ENCODE assay signal across 28 mouse cellular contexts in genomic region chr10:121992609-121993008, GRCm38 (mm10). TPM values are rescaled to one million over a fixed set of nuclear protein-coding genes. Genes with fewer than 3 reads are reported as not detected.
DNase-seq lines count a peak whose midpoint lies in the region; ATAC-seq and TF ChIP-seq lines count a peak whose summit lies in the region.
"Had no signal": no experiment of that assay in that cellular context is flagged by ENCODE, and none has a peak within 500 bp of the region (broad histone marks: within the 10 kb centered on the region; RNA-seq: fewer than 3 reads in every experiment).

No protein-coding gene starts in this region.

- 0 out of 2 replicates have a peak, but pooled peaks have one; percentile 15 for ATAC-seq in forebrain, embryonic 14.5 days
- no peak for ATAC-seq in forebrain, embryonic 12.5 days (ENCODE audit: low FRiP score)
- ATAC-seq in lung, embryonic 16.5 days (ENCODE audit: low read depth), result peak; percentile 2; the same call in 1 of the 2 replicates
- no peak for ATAC-seq in stomach, embryonic 16.5 days (ENCODE audit: insufficient read depth, low FRiP score)
- ATAC-seq: activated CD4-positive, CD25-positive, alpha-beta regulatory T cell, adult 4 months; forebrain, embryonic 13.5 days; forebrain, postnatal 0 days; hindbrain, postnatal 0 days; inflammation-experienced regulatory T-cells, adult 6 months had no signal

- in situ Hi-C loops in ES-E14 (cut with MboI; ENCODE audit: low sequenced_read_pairs in 2 of 2, unreplicated experiment in 2 of 2), result no loop called here

- no peaks in the 10 kb centered on the region for H3K27me3 ChIP-seq in forebrain, embryonic 14.5 days (replicated peaks; ENCODE audit: control insufficient read depth, insufficient read depth, low read length)
- no peaks in the 10 kb centered on the region for H3K27me3 ChIP-seq in forebrain, embryonic 12.5 days
- no peaks in the 10 kb centered on the region for H3K27me3 ChIP-seq in lung, embryonic 16.5 days (ENCODE audit: control insufficient read depth, insufficient read depth, low read depth, low read length)
- no peaks in the 10 kb centered on the region for H3K27me3 ChIP-seq in stomach, embryonic 16.5 days (ENCODE audit: control insufficient read depth, insufficient read depth, low read length)
- H3K27me3 ChIP-seq: embryonic facial prominence, embryonic 13.5 days; forebrain, embryonic 13.5 days; hindbrain, embryonic 12.5 days had no signal

- no peak overlapping the region for H3K4me3 ChIP-seq in forebrain, embryonic 14.5 days (ENCODE audit: low read depth, low read length)
- no peak overlapping the region for H3K4me3 ChIP-seq in forebrain, embryonic 12.5 days (replicated peaks)
- H3K4me3 ChIP-seq in lung, embryonic 16.5 days (ENCODE audit: low read length), result no peak overlapping the region
- H3K4me3 ChIP-seq in ES-E14 (ENCODE audit: insufficient read depth in 1 of 2, low read depth in 1 of 2, low read length in 2 of 2, poor library complexity in 1 of 2, severe bottlenecking in 1 of 2), result no peak overlapping the region
- H3K4me3 ChIP-seq in stomach, embryonic 16.5 days (replicated peaks; ENCODE audit: low read length), result no peak overlapping the region
- H3K4me3 ChIP-seq: embryonic facial prominence, embryonic 10.5 days; embryonic facial prominence, embryonic 13.5 days; erythroblast, embryonic 14.5 days; forebrain, embryonic 13.5 days; gastrocnemius, adult 2 months; hindbrain, embryonic 12.5 days had no signal

- no peak for DNase-seq in forebrain, embryonic 14.5 days (ENCODE audit: low spot score)
- no peak for DNase-seq in lung, postnatal 14 days
- DNase-seq in ES-E14 (ENCODE audit: low read depth, low spot score), result no peak
- no peak for DNase-seq in embryo, embryonic 10.5 days (ENCODE audit: low spot score)
- no peak for DNase-seq in retina, postnatal 1 day
- DNase-seq: adrenal gland, postnatal 10 days; adrenal gland, postnatal 36 days; cerebellum, adult 2 months; cerebellum, adult 9-11 months; cerebellum, postnatal 25 days; embryo, embryonic 11 days; forebrain, postnatal 0 days; gastrocnemius, adult 2 months; gastrocnemius, postnatal 14 days; heart, adult 11 months had no signal

- no peak overlapping the region for H3K4me2 ChIP-seq in forebrain, embryonic 14.5 days (ENCODE audit: low read length)
- H3K4me2 ChIP-seq in forebrain, embryonic 12.5 days, result no peak overlapping the region
- H3K4me2 ChIP-seq in lung, embryonic 16.5 days (ENCODE audit: low read depth, low read length), result no peak overlapping the region
- H3K4me2 ChIP-seq in stomach, embryonic 16.5 days (ENCODE audit: low read depth, low read length), result no peak overlapping the region
- H3K4me2 ChIP-seq: embryonic facial prominence, embryonic 13.5 days; forebrain, embryonic 13.5 days; heart, embryonic 11.5 days; hindbrain, embryonic 12.5 days had no signal

- H3K4me1 ChIP-seq in forebrain, embryonic 14.5 days (ENCODE audit: control insufficient read depth, insufficient read depth, low read length), result peaks cover 3% of the 10 kb centered on the region; the same call in 1 of the 2 replicates
- H3K4me1 ChIP-seq in forebrain, embryonic 12.5 days, result peaks cover 16% of the 10 kb centered on the region
- peaks cover 7% of the 10 kb centered on the region for H3K4me1 ChIP-seq in lung, embryonic 16.5 days (replicated peaks; ENCODE audit: control insufficient read depth, insufficient read depth, low read length)
- H3K4me1 ChIP-seq in ES-E14 (ENCODE audit: control insufficient read depth in 2 of 2, insufficient read depth in 2 of 2, low read length in 2 of 2, poor library complexity in 1 of 2), result no peaks in the 10 kb centered on the region; a peak in 1 of 4 replicates
- H3K4me1 ChIP-seq in stomach, embryonic 16.5 days (ENCODE audit: control insufficient read depth, insufficient read depth, low read length), result peaks cover 7% of the 10 kb centered on the region; the same call in 1 of the 2 replicates

- no peaks in the 10 kb centered on the region for H3K36me3 ChIP-seq in forebrain, embryonic 14.5 days (ENCODE audit: control insufficient read depth, insufficient read depth, low read length)
- no peaks in the 10 kb centered on the region for H3K36me3 ChIP-seq in forebrain, embryonic 12.5 days (replicated peaks)
- no peaks in the 10 kb centered on the region for H3K36me3 ChIP-seq in lung, embryonic 16.5 days (ENCODE audit: control insufficient read depth, insufficient read depth, low read length)
- no peaks in the 10 kb centered on the region for H3K36me3 ChIP-seq in ES-E14 (ENCODE audit: control insufficient read depth, insufficient read depth, low read length, poor library complexity, severe bottlenecking)
- H3K36me3 ChIP-seq in stomach, embryonic 16.5 days (ENCODE audit: control insufficient read depth, insufficient read depth, low read length), result no peaks in the 10 kb centered on the region
- H3K36me3 ChIP-seq: embryonic facial prominence, embryonic 10.5 days; embryonic facial prominence, embryonic 13.5 days; G1E; hindbrain, embryonic 12.5 days had no signal

- H3K27ac ChIP-seq in forebrain, embryonic 14.5 days (ENCODE audit: low read depth, low read length), result no peak overlapping the region
- no peak overlapping the region for H3K27ac ChIP-seq in forebrain, embryonic 12.5 days
- no peak overlapping the region for H3K27ac ChIP-seq in lung, embryonic 16.5 days (ENCODE audit: low read length)
- no peak overlapping the region for H3K27ac ChIP-seq in ES-E14 (ENCODE audit: insufficient read depth, low read depth, low read length, poor library complexity, severe bottlenecking)
- 0 out of 2 replicates have a peak overlapping the region, but pooled peaks have one; percentile 6 for H3K27ac ChIP-seq in stomach, embryonic 16.5 days (ENCODE audit: low read length)
- H3K27ac ChIP-seq: embryonic facial prominence, embryonic 10.5 days; embryonic facial prominence, embryonic 13.5 days; forebrain, embryonic 13.5 days; gastrocnemius, adult 2 months; hindbrain, postnatal 0 days had no signal

- WGBS in forebrain, embryonic 14.5 days, result 71% methylated on average over 8 of the region's 8 CpGs
- WGBS in forebrain, embryonic 12.5 days, result 82% methylated on average over 8 of the region's 8 CpGs
- 54% methylated on average over 8 of the region's 8 CpGs for WGBS in lung, embryonic 16.5 days
- WGBS in stomach, embryonic 16.5 days, result 39% methylated on average over 8 of the region's 8 CpGs

- no peak overlapping the region for H3K9ac ChIP-seq in forebrain, embryonic 14.5 days (ENCODE audit: low read length)
- no peak overlapping the region for H3K9ac ChIP-seq in forebrain, embryonic 12.5 days
- no peak overlapping the region for H3K9ac ChIP-seq in lung, embryonic 16.5 days (ENCODE audit: low read length)
- no peak overlapping the region for H3K9ac ChIP-seq in ES-E14 (ENCODE audit: insufficient read depth, low read depth, low read length, poor library complexity, severe bottlenecking)
- no peak overlapping the region for H3K9ac ChIP-seq in stomach, embryonic 16.5 days (ENCODE audit: low read length)
- H3K9ac ChIP-seq: embryonic facial prominence, embryonic 13.5 days; forebrain, embryonic 13.5 days; forebrain, postnatal 0 days; hindbrain, embryonic 12.5 days had no signal

- no peaks in the 10 kb centered on the region for H3K9me3 ChIP-seq in forebrain, embryonic 14.5 days (replicated peaks; ENCODE audit: control insufficient read depth, low read length)
- no peaks in the 10 kb centered on the region for H3K9me3 ChIP-seq in forebrain, embryonic 12.5 days
- no peaks in the 10 kb centered on the region for H3K9me3 ChIP-seq in lung, embryonic 16.5 days (ENCODE audit: control insufficient read depth, low read length)
- no peaks in the 10 kb centered on the region for H3K9me3 ChIP-seq in ES-E14 (ENCODE audit: control insufficient read depth, insufficient read depth, low read depth, low read length)
- H3K9me3 ChIP-seq in stomach, embryonic 16.5 days (replicated peaks; ENCODE audit: control insufficient read depth, low read length), result no peaks in the 10 kb centered on the region
- H3K9me3 ChIP-seq: embryonic facial prominence, embryonic 10.5 days; embryonic facial prominence, embryonic 13.5 days; forebrain, embryonic 13.5 days; hindbrain, embryonic 12.5 days had no signal

TF ChIP-seq in ES-E14, 5 proteins besides CTCF, POLR2A, EP300 and RAD21:
- TF ChIP-seq CHD2 (IDR thresholded peaks at IDR 0.05; ENCODE audit: low read depth, low read length) (no peak), MAFK (IDR thresholded peaks at IDR 0.05; ENCODE audit: insufficient read depth, low read depth, low read length) (0 out of 2 replicates have a peak, but pooled peaks have one; percentile 11)

RNA-seq across cellular contexts. Expression of gene Srgap1, which starts 54.5 kb away (rescaled TPM):
- 15.3 and 23.8 TPM in 2 replicates for polyA plus RNA-seq in forebrain, embryonic 14.5 days (2014; fragmentation: Nextera tagmentation; extraction: Ambion mirVana)
- polyA plus RNA-seq in forebrain, embryonic 12.5 days (2016; fragmentation: Nextera tagmentation; extraction: Ambion mirVana), result 20.7 and 22.2 TPM in 2 replicates
- 8.0 and 8.6 TPM in 2 replicates for polyA plus RNA-seq in lung, embryonic 16.5 days (2015; fragmentation: Nextera tagmentation; extraction: Ambion mirVana)
- 0.94 and 1.6 TPM in 2 replicates for total RNA-seq in ES-E14 (2012; rRNA removed)
- 5.6 and 6.0 TPM in 2 replicates for polyA plus RNA-seq in stomach, embryonic 16.5 days (2015; fragmentation: Nextera tagmentation; extraction: Ambion mirVana)
- polyA plus RNA-seq: G1E had no signal

Comparison
In these comparisons a context has a peak if more than half of its experiments do, and no peak if none do; other contexts are left out.
1. ATAC-seq: peak in forebrain, embryonic 14.5 days (single experiment) and lung, embryonic 16.5 days (single experiment); none in forebrain, embryonic 12.5 days (single experiment) and stomach, embryonic 16.5 days (single experiment).